Mouse (Mus musculus) liver, adult 2 months (tissue): ENCODE results near the gene Pnpla1. TPM values are rescaled to one million over a fixed set of nuclear protein-coding genes. Genes with fewer than 3 reads are reported as not detected.

Experiments
- DNase-seq: peaks from one replicate; pipeline ENCODE4 v3.0.0-alpha.2; 2011; ENCODE audit warnings: low read depth, low spot score; ENCODE audit errors: extremely low read depth
- H3K27ac ChIP-seq: fragments of 200-500 bp; replicated peaks from 2 replicates; pipeline ENCODE4 v1.5.1; 2012; ENCODE audit warnings: low read depth, mild to moderate bottlenecking, control low read depth, inconsistent platforms, low read length; ENCODE audit not compliant: insufficient read depth
- H3K27me3 ChIP-seq: fragments of 200-500 bp; 2 replicates; pipeline ENCODE4 v1.6.1; 2012; ENCODE audit warnings: mild to moderate bottlenecking, moderate library complexity, low read length, inconsistent platforms; ENCODE audit not compliant: control insufficient read depth, insufficient read depth
- H3K36me3 ChIP-seq: fragments of 200-500 bp; 2 replicates; pipeline ENCODE4 v1.6.1; 2012; ENCODE audit warnings: low read length, inconsistent platforms; ENCODE audit not compliant: control insufficient read depth, insufficient read depth
- H3K4me1 ChIP-seq: fragments of 200-500 bp; 2 replicates; pipeline ENCODE4 v1.6.1; 2011; ENCODE audit warnings: low read length; ENCODE audit not compliant: control insufficient read depth, insufficient read depth
- H3K4me3 ChIP-seq: fragments of 200-500 bp; 2 replicates; pipeline ENCODE4 v1.5.1; 2011; ENCODE audit warnings: low read depth, mild to moderate bottlenecking, control low read depth, low read length, moderate library complexity; ENCODE audit not compliant: insufficient read depth
- H3K79me2 ChIP-seq: fragments of 200-500 bp; 2 replicates; pipeline ENCODE4 v1.6.1; 2012; ENCODE audit warnings: inconsistent platforms, mild to moderate bottlenecking, low read length, moderate library complexity; ENCODE audit not compliant: control insufficient read depth, insufficient read depth
- H3K9ac ChIP-seq: fragments of 200-500 bp; 2 replicates; pipeline ENCODE4 v1.6.1; 2012; ENCODE audit warnings: low read depth, mild to moderate bottlenecking, control low read depth, inconsistent platforms, low read length
- CTCF ChIP-seq: fragments of 200-500 bp; IDR thresholded peaks from 2 replicates; pipeline ENCODE4 v1.5.1; 2011; ENCODE audit warnings: low read depth, low read length, control low read depth
- POLR2A ChIP-seq: fragments of 200-500 bp; IDR thresholded peaks from 2 replicates; pipeline ENCODE4 v1.6.1; 2011; ENCODE audit warnings: low read length, control low read depth; ENCODE audit not compliant: insufficient read depth; ENCODE audit errors: extremely low read depth
- WGBS: fragments of 180-500 bp; shearing (Covaris S2); methylation state at CpG from one replicate; pipeline ENCODE4 v1.1.7; 2018; 5-methylcytosine and 5-hydroxymethylcytosine counted together
- polyA plus RNA-seq: library from polyadenylated mRNA; depleted of rRNA; stranded (reverse); fragments of >200 nt; gene quantifications from 2 replicates; pipeline ENCODE4 v1.2.3, GENCODE M21; 2012
- total RNA-seq: library from RNA; depleted of rRNA; stranded (reverse); fragments of >200 nt; gene quantifications from 2 replicates; pipeline ENCODE4 v1.2.3, GENCODE M21; 2014

The Pnpla1 gene
- total and polyA plus RNA-seq, 2 experiments, result not detected

GRCm38 (mm10) chr17:28921086-28921485 is 62.9 kb downstream of the Pnpla1 start:
- TF ChIP-seq CTCF, result no peak
- no peak for TF ChIP-seq POLR2A
- Histone ChIP-seq H3K9ac (no peak overlapping the region), H3K36me3 (no peaks in the 10 kb centered on the region), H3K79me2 (no peaks in the 10 kb centered on the region), H3K27ac (no peak overlapping the region), H3K4me3 (no peak overlapping the region; the same call in 1 of the 2 replicates), H3K27me3 (no peaks in the 10 kb centered on the region), H3K4me1 (no peaks in the 10 kb centered on the region)
- no peak for DNase-seq
- WGBS, result 78% methylated on average over 8 of the region's 8 CpGs

GRCm38 (mm10) chr17:28922096-28922495 is 63.9 kb downstream of the Pnpla1 start:
- DNase-seq, result no peak
- Histone ChIP-seq H3K4me3 (no peak overlapping the region), H3K36me3 (no peaks in the 10 kb centered on the region), H3K27ac (no peak overlapping the region), H3K9ac (no peak overlapping the region), H3K27me3 (no peaks in the 10 kb centered on the region), H3K79me2 (no peaks in the 10 kb centered on the region), H3K4me1 (no peaks in the 10 kb centered on the region)
- TF ChIP-seq CTCF (no peak), POLR2A (no peak)
- 73% methylated on average over 6 of the region's 6 CpGs for WGBS

GRCm38 (mm10) chr17:28924957-28925595 is 66.9 kb downstream of the Pnpla1 start:
- Histone ChIP-seq H3K4me3 (no peak overlapping the region), H3K27me3 (no peaks in the 10 kb centered on the region), H3K36me3 (no peaks in the 10 kb centered on the region), H3K9ac (no peak overlapping the region), H3K4me1 (peaks cover under 1% of the 10 kb centered on the region; the same call in 1 of the 2 replicates), H3K79me2 (no peaks in the 10 kb centered on the region), H3K27ac (no peak overlapping the region)
- DNase-seq, result peak; percentile 63
- TF ChIP-seq POLR2A, result no peak
- TF ChIP-seq CTCF, result no peak
- 77% methylated on average over 8 of the region's 8 CpGs for WGBS

- no peaks in the 10 kb centered on the region for H3K36me3 ChIP-seq
- peak; percentile 50 for DNase-seq
- no peak overlapping the region for H3K4me3 ChIP-seq
- H3K4me1 ChIP-seq, result peaks cover 4% of the 10 kb centered on the region; the same call in 1 of the 2 replicates
- 13% methylated on average over 13 of the region's 13 CpGs for WGBS
- no peaks in the 10 kb centered on the region for H3K27me3 ChIP-seq
- TF ChIP-seq CTCF (peak; percentile 78), POLR2A (no peak)
- no peaks in the 10 kb centered on the region for H3K79me2 ChIP-seq
- H3K27ac ChIP-seq, result no peak overlapping the region
- no peak overlapping the region for H3K9ac ChIP-seq
Measured at GRCm38 (mm10) chr17:28926380-28926779, 68.2 kb downstream of the Pnpla1 start.

GRCm38 (mm10) chr17:28926866-28927635 is 68.8 kb downstream of the Pnpla1 start:
- H3K36me3 ChIP-seq, result no peaks in the 10 kb centered on the region
- TF ChIP-seq CTCF (peak; percentile 90), POLR2A (no peak)
- no peaks in the 10 kb centered on the region for H3K27me3 ChIP-seq
- H3K79me2 ChIP-seq, result no peaks in the 10 kb centered on the region
- no peak overlapping the region for H3K4me3 ChIP-seq
- H3K4me1 ChIP-seq, result peaks cover 4% of the 10 kb centered on the region; the same call in 1 of the 2 replicates
- no peak overlapping the region for H3K9ac ChIP-seq
- H3K27ac ChIP-seq, result no peak overlapping the region
- peak; percentile 65 for DNase-seq
- 50% methylated on average over 15 of the region's 15 CpGs for WGBS

GRCm38 (mm10) chr17:28928004-28928403 is 69.8 kb downstream of the Pnpla1 start:
- Histone ChIP-seq H3K36me3 (no peaks in the 10 kb centered on the region), H3K4me1 (peaks cover 4% of the 10 kb centered on the region; the same call in 1 of the 2 replicates), H3K4me3 (no peak overlapping the region), H3K27me3 (no peaks in the 10 kb centered on the region), H3K27ac (no peak overlapping the region), H3K79me2 (no peaks in the 10 kb centered on the region), H3K9ac (no peak overlapping the region)
- DNase-seq, result peak; percentile 69
- TF ChIP-seq CTCF (no peak), POLR2A (no peak)
- WGBS, result 31% methylated on average over 9 of the region's 9 CpGs
